Mouse (Mus musculus): ENCODE results near the gene Sufu.
A peak's percentile ranks its signal among the peaks of the same experiment; 100 is the strongest.

Gene Sufu

GRCm38 (mm10) chr19:46516667-46517528 is 120.2 kb downstream of the Sufu start:
- no peak for DNase-seq (ENCODE audit: extremely low spot score)

GRCm38 (mm10) chr19:46517529-46518351 is 121.0 kb downstream of the Sufu start:
- no peak for DNase-seq (ENCODE audit: extremely low spot score)

GRCm38 (mm10) chr19:46518352-46518787 is 121.7 kb downstream of the Sufu start:
- DNase-seq (ENCODE audit: extremely low spot score) = peak; percentile 73

DNA sequence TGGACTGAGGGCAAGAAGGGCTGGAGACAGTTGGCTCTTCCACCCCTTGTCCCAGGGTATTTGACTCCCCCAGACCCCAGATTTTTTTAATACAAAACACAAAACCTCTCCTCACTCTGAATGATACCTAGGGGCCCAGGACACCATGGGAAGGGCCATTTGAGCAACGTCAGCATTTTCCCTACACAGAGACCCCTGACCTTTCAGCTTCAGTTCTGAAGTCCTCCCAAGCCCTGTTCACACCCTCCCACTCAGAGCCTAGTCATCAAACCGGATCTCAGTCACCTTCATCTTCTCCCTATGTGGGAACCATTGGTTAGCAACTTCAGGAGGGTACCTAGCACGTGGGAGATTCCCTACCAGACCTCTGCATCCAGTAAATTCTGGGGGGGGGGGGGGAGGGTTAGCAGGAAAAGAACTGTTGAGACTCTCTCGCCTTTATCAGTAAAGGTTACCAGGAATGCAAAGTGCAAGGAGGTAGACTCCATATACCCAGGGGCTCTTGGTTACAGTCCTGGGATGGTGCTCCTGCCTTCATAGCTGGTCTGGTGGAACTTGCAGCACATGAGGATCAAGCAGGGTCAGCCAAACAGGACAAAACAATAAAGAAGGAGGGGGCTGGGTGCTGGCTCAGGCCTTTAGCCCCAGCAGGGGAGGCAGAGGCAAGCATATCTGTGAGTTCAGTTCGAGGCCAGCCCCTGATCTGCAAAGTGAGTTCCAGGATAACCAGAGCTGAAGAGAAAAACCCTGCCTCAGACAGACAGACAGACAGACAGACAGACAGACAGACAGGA is 122.3 kb downstream of the Sufu start:
- DNase-seq (ENCODE audit: extremely low spot score) = peak; percentile 51

GRCm38 (mm10) chr19:46521698-46522097 is 125.0 kb downstream of the Sufu start:
- DNase-seq (ENCODE audit: extremely low spot score) = no peak

GRCm38 (mm10) chr19:46522433-46523044 is 125.8 kb downstream of the Sufu start:
- DNase-seq (ENCODE audit: extremely low spot score) = no peak

GRCm38 (mm10) chr19:46523131-46523479 is 126.4 kb downstream of the Sufu start:
- DNase-seq (ENCODE audit: extremely low spot score) = peak; percentile 31

- peak; percentile 81 for DNase-seq (ENCODE audit: extremely low spot score)
These were observed 126.9 kb downstream of the Sufu start for GRCm38 (mm10) chr19:46523480-46524151.

DNA sequence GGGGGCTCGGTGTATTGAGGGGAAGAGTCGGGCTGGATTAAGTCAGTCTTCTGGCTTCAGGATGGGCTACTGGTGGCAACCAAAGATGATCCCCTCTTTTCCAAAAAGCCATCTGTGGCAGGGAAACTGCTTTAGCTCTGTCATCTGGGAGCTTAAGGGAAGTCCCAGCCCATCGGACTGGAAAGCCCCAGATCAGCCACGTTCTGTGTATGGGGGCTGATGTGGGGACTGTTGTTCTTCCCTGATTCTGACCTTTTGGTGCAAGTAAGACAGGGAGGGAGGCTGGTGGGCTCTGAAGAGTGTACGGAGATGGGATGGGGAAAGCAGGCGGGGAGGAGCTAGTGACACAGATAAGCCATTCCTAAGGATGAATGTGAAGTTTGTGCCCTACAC is 127.5 kb downstream of the Sufu start:
- DNase-seq (ENCODE audit: extremely low spot score) = no peak

- peak; percentile 59 for DNase-seq (ENCODE audit: extremely low spot score)
These were observed 128.1 kb downstream of the Sufu start for GRCm38 (mm10) chr19:46524601-46525321.

GRCm38 (mm10) chr19:46525691-46526631 is 129.3 kb downstream of the Sufu start:
- DNase-seq (ENCODE audit: extremely low spot score) = no peak

GRCm38 (mm10) chr19:46527632-46528528 is 131.2 kb downstream of the Sufu start:
- no peak for DNase-seq (ENCODE audit: extremely low spot score)

GRCm38 (mm10) chr19:46528529-46529213 is 132.0 kb downstream of the Sufu start:
- peak; percentile 85 for DNase-seq (ENCODE audit: extremely low spot score)

DNA sequence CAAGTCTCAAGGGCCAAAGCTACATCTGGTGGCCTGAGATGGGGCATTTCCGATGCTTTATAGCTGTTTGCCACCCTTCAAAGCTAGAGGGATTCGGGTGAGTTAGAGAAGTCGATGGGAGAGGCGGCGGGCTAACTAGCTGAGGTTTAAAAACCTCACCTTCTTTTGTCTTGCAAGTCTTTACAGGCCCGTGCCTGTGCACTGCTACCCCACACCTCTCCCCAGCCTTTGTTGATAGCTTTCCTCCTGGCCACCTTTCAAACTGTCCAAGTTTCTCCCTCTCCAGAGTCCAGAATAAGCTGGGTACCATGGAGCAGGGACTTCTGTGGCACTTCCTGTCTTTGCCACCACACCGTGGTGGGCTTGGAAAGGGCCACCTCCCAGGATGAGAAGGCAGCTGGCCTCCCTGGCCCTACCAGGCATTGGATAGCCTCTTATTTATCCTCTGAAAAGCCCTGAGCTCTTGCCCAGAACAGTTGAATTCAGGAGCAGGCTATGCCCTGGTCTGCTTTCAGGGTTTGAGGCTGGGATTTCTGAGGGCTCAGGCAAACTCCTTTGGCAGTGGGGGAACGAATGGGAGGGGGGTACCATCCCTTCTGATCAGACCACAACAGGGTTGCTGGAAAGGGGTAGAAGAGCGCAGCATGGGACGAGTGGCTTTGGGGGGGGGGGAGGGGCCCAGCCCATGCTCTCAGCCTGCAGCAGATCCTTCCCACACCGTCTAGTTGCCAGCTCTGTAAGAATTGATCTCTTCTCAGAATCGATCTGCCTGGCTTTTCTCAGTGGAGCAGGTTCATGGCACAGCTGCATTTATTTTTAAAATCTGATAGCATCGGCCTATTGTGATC is 133.1 kb downstream of the Sufu start:
- peak; percentile 59 for DNase-seq (ENCODE audit: extremely low spot score)

- DNase-seq (ENCODE audit: extremely low spot score) = no peak
These were observed 133.8 kb downstream of the Sufu start for GRCm38 (mm10) chr19:46530449-46530990.

Data from embryo, embryonic 9.5 days (tissue).